Mouse (Mus musculus) T-helper 1 cell (primary cell): Measurements from ENCODE around the gene Tenm3.

Source experiments
- in situ Hi-C: fragments of 300-600 bp; cut with MboI, MseI; formaldehyde crosslinking; loops from one replicate; pipeline ENCODE4 v1.15.1; 2025; ENCODE audit warnings: high pct_unique_total_duplicates

Gene Tenm3

DNA sequence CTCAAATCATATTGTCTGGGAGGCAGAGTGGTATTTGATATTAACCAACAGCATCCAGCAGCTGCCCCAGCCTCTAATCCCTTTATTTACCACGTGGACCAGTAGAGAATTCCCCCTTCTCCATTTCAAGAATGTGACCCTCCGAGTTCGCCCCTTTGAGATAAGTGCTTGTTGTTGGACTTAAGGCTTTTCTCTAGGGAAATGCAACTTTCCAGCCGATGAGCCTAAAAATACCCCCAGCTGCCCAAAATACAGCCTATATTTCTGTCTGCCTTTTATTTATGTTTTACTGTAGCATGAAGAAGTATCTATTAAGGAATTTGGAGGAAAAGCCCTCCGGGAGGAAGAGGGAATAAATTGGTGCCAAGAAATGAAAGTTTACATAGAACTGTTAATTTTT lies 251.9 kb downstream of the Tenm3 start:
- in situ Hi-C loops = no loop called here

DNA sequence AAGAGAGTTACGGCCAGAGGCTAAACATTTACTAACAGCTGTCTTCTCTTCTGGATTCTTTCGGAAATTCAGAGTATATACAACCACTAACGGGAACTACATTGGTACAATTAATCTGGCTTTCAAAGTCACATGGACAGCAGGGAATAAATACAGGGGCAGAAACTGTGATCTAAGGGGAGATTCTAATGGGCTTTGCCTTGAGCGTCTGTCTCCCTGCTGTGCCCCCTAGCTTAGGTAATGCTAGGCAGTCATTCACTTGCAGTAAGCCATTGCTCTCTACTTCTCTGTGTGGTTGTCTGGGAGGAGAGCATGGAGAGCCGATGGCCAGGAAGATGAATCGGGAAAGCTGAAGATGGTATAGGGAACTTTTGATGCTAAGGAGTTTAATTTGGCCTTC lies 264.0 kb downstream of the Tenm3 start:
- in situ Hi-C loops = no loop called here

DNA sequence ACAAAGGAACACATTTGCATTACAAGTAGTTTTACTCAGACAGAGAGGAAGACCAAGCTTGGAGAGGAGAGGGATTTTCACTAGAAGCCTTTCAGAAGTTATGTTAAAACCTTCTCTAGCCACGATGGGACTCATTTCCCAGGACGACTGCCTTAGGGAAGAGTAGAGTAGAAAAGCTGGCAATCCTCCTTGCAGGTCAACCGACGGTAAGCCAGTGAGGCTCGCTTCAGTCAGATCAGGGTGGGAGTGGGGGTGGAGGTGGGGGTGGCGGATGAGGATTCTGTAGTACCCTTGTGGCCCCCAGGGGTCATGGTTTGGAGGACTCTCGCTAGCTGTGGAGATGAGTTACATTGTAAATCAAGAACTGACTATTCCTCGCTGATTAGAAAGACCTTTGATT lies 264.6 kb downstream of the Tenm3 start:
- in situ Hi-C loops = no loop called here

DNA sequence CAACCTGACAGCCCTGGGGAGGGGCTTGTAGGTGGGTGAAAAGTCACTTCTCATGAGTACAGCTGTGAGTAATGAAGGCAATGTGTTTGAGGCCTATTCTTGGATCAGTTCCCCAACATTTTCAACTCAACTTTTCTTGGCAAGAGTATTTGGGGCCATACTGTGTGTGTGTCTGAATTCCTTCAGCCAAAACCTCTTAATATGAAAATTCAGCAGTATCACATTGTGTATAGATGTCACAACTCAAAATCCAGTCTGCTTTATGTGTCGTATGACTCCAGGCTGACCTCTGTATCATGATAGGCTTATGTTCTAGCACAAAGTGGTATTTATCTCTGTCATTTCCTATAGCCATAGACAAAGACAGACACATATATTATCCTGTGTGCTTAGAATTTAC lies 270.8 kb downstream of the Tenm3 start:
- in situ Hi-C loops = no loop called here

DNA sequence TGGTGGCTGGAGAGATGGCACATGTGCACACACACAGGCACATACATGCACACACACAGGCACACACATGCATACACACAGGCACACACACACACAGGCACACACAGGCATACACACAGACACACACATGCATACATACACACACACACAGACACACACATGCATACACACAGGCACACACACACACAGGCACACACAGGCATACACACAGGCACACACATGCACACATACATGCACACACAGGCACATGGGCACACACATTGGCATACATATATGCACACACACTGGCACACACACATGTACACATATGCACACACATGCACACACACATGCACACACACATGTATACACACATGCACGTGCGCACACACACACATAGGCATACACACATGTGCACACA lies 271.4 kb downstream of the Tenm3 start:
- in situ Hi-C loops = no loop called here

DNA sequence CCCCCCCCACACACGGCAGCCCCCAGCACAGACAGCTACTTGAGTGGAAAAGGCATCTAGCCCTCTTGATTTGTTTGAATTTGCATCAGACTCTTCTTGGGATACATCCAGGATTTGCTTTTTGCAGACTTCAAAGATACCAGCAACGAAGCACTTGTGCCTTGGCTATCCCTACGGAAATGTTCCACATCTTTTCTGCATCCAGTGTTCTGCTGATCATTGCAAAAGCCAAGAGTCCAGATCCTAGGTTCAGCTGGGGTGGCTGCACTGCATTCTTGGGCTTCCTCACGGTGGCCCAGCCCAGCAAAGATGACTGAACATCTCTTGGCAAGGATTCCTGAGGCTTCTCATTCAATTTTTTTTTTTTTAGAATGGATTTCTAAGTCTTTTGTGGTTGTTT lies 275.1 kb downstream of the Tenm3 start:
- in situ Hi-C loops = no loop called here

DNA sequence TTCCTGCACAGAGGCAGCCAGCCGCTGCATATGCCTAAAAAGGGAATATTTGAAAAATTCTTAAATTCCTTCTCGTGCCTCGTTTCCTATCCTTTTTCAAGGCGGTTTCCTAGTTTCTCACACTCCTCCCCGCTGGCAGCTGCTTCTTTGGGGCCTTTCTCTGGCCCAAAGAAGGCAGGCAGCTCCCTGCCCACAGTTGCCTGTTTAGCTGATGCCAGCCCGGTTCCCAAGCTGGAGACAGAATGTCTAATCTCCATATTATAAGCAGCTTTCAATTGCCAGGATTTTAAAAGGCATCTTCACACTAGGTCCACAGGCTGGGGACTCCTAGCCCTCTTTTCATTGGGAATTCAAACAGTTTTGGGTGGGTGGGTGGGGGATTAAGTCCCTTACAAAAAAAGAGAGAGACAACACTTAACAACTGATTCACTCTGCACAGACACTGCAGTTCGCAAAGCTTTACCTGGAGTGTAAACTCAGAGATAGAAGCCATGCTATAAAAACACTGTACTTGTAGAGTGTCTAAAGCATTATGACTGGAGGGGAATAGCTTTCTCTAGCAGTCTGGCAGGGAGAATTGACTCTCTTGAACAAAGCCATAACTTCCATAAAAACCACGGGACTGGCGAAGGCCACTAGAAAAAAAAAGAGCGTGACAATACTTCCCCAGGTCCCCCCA lies 275.7 kb downstream of the Tenm3 start:
- in situ Hi-C loops = no loop called here

DNA sequence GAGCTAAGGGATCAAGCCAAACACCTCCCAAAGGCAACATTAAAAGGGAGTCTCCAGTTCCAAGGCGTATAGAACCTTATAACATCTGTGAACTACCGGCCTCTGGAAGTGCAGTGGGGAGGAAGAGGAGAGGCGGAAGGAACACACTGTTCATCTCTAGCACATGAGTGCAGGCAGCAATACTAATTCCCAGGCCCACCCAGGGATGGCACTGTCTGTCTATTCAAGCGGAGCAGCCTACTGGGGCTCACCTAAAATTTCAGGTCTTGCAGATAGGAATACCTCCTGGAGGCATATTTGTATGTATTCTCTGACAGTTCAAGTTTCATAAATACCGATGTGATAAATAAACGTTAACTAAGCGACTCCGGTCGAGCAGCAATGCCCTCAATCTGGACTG lies 283.5 kb downstream of the Tenm3 start:
- in situ Hi-C loops = no loop called here

DNA sequence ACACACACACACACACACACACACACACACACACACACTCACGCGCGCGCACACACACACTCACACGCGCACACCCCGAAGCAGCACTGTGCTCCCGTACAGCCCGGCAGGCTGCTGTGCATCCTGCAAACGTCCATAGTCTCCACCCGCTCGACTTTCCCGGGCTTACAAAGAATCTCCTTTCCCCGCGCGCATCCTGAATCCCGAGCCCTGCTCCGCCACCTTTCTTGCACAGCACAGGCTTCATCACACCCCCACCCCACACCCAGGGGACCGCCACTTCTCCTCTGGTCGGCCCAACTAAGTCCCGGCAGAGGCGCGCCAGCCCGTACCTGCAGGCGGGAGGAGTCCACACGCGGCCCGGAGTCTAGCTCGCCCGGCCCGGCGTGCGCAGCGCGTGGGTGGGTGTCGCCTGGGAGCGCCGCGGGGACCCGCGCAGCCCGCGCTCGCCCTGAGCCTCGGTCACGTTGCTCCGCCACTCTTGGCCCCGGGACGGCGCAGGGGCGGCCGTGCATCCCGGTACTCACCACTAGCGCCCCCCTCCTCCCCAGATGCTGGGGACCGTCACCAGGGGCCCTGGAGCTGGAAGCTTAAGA lies 288.1 kb downstream of the Tenm3 start:
- in situ Hi-C loops = no loop called here

DNA sequence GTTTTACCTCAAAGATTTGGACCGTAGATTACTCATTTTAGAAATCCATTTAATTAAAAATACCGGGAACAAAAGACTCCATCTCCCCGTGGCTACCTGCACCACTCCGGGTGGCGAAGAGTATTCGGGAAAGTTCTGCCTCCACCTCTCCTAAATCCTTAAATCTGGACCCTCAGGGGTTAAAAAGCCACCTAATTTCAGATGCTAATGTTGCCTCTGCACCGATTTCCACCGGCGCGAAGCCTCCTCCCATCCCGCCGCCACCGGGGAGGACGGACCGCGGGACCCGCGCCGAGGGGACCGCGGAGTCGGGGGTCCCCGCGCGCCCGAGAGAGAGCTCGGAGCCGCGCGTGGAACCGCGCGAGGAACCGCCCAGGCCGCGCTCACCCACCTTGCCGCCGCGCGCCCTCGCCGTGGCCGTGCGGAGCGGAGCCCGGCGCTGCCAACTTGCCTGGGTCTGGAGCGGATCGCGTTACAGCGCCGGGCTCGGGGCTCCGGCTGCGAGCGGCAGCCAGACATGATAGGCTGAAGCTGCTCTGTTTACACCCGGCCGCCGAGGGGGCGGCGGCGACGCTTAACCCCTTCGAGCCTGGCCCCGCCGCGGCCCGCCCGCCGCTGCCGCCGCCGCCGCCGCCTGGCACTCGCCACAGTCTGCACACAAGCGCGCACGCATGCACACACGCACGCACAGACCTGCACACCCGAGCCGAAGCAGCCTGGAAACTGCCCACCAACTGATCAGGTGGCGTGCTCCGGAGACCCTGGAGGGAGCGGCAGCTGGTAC lies 288.8 kb downstream of the Tenm3 start:
- in situ Hi-C loops = no loop called here

DNA sequence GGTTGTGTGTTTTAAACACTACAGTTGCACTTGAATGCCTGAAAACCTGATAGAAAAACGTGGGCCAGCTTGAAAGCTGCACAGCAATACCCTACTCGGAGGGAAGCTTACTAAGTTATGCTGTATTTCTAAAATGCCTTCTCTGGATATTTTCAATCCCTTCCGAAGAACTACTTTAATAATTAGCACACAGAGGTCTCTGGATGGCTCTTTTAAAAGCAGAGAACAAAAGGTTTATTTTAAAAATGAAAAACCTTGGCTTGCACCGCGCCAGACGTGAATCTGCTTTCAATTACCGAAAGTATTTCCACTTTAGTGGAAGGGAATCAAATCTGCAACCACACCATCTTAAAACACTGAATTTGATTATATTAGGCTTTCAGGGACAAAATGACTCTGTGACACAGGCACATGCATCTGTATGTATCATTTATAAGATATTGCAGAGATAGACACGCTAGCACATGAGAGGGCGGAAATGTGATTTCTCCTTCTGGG lies 289.9 kb downstream of the Tenm3 start:
- in situ Hi-C loops = no loop called here

DNA sequence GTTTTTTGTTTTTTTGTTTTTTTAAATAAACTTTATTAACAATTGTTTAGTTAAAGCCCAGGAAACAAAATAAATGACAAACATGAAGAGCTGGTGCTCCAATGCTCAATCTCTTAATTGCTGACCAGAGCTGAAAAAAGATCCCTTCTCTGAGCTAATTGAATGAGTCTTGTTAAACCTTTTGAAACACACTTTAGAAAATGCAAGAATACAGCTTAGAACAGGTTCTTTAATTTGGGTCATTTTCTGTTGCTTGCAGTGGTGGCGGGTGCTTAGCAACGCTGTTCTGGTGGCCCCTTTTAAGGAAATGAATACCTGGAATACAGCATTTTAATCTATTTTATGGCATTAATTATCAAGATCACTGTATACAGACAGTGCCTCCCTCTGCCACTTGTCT lies 291.4 kb downstream of the Tenm3 start:
- in situ Hi-C loops = no loop called here

DNA sequence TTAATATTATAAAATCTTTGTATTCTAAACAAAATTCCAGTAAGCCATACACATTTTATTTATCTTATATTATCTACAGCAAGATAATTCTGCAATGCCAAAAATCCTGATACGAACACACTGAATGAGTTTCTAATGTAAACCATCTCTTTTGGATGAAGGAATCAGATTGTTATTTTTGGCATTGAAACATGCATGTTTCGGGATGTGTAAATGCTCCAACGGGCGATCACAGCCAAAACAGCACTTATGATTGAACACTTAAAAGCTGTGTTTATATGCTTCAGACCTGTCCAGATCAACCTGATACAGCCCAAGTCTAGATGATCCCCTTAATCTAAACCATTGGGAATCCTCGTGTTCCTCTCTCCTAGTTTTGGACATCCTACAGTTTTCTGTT lies 292.4 kb downstream of the Tenm3 start:
- in situ Hi-C loops = no loop called here

DNA sequence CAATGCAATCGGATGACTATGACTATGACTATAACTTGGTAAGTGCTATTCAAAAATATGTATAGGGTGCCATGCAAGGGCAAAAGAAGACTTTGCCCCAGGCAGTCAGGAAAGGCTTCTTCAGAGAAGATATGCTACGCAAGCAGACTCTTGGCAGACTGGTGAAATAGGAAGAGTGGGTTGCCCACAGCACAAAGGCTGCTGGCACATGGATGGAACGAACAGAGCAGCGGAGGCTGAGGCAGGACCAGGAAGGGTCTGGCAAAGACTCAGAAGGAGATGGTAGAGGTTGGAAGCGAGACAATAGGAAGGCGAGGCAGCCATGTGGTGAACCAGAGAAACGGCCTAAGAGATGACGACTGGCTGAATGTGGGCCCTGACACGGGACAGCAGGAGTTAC lies 294.8 kb downstream of the Tenm3 start:
- in situ Hi-C loops = no loop called here

DNA sequence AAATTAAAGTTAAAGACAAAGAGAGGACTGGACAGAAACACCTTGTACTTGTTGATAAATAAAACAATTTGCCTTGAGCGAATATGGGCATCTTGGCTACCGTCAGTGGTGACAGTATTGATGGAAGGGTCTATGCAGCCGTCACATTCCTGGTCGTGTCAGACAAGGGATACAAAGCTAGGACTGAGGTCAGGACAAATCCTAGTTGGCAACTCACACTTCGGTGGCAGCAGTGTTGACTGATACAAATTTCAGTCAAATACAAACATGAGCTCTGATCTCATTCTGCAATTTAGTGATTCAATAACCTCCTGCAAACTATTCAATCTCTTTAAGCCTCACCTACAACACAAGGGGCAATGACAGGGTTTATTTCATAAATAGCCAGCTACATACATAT lies 298.1 kb downstream of the Tenm3 start:
- in situ Hi-C loops = no loop called here

DNA sequence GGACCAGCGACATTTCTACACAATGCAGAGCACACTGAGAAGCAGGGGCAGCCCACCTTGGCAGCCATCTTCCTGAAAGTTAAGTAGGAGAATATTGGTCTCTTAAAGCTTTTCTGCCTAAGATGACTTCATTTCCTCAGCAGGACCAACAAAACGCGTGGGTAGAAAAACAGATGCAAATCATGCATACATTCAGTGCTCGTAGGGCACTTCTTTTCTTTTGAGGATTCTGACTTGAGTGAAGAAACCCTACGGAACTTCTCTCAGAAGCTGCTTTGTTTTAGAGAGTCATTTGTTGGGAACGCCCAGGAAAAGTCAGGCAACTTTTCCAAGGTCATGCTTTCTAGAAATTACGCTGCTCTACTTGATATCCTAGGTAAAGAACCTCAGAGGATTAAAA lies 298.9 kb downstream of the Tenm3 start:
- in situ Hi-C loops = no loop called here

DNA sequence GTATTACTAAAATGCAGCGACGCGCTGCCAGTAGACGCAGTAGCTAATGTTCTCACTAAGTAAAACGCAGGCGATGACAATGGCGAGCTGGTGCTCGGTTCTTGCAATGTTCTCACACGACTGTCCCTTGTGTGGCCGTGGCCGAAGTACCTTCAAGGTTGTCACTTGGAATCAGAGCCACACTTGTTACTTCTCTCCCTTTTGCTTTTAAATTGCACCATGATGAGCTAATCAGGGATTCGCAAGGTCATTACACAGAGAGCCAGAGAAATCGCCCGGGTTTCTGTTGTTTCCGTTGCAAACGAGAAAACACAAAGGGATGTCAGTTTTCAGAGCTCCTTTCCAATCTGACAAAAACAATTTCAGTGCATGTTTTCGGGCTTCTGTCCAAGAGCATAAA lies 301.6 kb downstream of the Tenm3 start:
- in situ Hi-C loops = no loop called here

DNA sequence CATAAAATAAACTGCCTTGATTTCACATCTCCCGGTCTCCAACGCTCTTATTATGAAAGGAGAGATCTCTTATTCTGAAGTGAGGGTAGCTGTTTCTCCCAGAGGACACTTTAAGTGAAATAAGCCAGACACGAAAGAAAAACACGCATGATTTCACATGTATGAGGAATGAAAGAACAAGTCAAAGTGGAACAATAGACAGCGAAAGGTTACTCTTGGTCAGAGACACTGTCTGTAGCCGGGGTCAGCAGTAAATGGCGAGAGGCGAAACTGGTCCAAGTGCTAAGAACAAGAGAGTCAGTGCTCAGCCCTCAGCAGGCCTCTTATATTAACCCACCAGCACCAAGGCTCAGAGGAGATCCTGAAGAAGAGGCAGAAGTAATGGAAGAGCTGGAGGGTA lies 302.9 kb downstream of the Tenm3 start:
- in situ Hi-C loops = no loop called here

DNA sequence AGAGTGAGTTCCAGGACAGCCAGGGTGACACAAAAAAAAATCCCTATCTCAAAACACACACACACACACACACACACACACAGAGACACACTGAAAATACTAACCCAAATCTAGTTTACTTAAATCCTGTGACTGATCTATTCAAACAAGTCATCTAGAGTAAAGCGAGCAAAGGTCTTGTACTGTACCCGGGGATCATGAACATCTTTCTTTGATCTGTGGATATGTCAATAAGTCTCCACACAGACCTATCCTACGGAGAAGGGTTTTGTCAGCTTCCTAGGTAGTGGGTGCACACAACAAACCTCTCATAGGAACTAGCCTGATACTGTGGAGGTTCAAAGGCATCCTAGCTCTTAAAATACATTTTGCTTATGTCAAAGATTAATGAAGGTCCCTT lies 307.9 kb downstream of the Tenm3 start:
- in situ Hi-C loops = no loop called here

DNA sequence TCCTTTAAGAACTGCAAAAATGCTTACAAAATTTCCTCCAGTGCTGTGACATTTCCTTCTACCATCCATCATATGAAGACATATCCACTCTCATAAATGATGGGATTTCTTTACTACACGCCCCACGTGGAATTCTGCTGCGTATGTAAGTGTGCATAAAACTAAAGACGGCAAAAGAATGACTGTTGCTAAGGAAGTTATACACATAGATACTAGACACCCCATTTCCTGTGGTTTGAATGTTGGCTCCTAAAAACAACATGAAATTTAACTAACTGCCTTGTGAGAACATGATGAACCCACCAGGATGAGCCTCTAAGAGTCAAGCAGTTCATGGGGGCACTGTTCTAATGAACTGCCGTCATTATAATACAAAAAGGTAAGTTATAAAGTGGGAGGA lies 312.0 kb downstream of the Tenm3 start:
- in situ Hi-C loops = no loop called here

DNA sequence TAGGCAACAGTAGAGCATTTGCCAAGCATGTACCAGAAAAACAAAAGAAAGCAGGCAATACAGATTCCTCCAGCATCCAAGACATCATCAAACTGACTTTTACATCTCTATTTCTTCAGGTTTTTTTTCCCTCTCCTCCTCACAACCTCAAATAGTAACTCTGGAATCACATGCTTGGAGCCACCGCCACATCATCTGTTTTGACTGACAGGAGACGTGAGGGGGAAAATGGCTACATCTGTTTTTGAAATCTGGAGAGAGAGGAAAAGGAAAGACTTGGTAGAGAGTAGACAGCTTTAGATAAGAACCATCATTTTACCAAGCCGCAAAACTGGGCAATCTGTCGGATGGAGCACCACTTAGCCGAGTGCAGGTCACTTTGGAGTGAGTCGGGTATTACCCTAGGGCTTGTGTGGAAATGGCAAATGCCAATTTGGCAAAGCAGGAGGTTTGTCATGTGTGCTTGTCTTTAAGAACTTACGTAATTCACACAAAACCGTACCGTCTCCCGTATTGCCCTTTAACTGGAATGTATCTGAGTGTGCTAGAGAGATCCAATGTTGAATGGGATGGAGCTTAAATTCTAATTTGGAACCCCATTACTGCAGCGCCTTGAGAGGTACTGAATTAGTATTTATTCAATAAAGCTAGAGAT lies 312.7 kb downstream of the Tenm3 start:
- in situ Hi-C loops = no loop called here

DNA sequence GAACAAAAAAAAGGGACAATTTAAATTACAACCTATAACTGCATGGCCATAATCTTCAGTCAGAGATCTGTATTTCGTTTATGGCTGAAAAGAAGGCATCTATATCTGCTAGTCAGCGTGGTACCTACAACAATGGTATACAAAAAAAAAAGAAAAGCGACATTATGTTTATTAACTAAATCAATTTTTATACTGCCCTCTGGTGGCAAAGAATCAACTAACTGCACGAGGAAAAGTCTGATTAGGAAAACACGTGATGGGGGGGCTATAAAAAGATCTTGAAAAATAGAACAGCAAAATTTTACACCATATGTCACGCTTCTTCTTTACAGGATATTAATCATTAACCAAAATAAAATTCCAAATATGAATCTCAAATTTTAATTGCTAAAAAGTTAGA lies 316.3 kb downstream of the Tenm3 start:
- in situ Hi-C loops = no loop called here
